Mouse (Mus musculus) right cerebral cortex, postnatal 10 days (tissue): Measurements from ENCODE around the gene Hspa12a.

Experiments
- DNase-seq, 2 experiments: peaks; one replicate each; pipeline ENCODE4 v3.0.0; 2021; ENCODE audit warnings: low spot score in 2 of 2

The Hspa12a gene

DNA sequence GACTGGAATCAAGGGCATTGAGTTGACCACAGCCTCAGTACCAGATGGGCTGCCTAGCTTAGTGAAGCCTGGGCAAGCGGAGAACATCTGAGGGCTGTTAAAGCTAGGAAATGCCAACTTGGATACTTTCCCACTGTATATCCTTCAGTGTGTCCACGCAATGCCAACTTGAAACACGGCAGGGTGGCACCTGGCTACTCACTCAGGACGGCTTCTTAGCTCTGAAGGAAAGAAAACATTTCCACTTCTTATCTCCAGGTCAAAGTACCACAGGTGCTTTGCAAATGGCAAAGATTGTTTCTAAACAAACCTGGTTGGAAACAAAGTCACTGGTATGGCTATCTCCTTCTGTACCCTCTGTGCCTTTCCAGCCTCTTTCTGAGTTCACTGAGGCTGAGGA is 184.6 kb downstream of the Hspa12a start:
- DNase-seq = no peak

DNA sequence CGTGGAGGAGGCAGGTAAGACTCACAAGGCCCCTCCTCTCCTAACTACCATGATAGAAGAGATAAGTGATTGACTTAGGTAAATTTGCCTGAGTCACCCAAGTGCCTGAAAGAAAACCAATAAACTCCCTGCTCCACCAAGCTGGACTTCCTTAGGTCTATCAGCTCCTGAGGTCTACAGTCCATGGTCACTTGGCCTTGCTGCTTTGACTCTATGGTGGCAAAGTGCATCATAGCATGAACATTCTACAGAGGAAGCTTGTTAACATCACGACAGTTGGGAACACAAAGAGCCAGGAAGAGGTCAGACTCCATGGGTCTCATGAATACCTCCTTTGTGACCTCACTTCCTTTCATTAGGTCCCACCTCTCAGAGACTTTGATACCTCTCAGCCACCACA is 191.9 kb downstream of the Hspa12a start:
- no peak for DNase-seq

DNA sequence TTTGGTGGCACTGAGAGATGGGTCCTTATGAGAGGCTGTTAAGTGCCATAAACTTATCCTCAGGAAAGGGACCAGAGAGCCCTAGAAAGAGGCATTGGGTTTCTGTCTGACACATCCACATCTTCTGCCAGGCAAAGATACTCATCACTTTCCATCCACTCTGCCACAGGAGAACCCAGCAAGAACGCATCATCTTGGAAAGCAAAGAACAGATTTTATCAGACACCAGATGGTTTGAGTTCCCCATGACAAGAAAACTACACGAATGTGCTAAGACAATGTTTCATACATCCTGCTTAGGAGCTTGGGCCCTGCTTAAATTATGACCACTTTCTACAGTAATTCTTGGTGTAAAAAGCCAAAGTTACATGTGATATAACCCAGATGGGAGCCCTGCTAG is 192.6 kb downstream of the Hspa12a start:
- DNase-seq = no peak

DNA sequence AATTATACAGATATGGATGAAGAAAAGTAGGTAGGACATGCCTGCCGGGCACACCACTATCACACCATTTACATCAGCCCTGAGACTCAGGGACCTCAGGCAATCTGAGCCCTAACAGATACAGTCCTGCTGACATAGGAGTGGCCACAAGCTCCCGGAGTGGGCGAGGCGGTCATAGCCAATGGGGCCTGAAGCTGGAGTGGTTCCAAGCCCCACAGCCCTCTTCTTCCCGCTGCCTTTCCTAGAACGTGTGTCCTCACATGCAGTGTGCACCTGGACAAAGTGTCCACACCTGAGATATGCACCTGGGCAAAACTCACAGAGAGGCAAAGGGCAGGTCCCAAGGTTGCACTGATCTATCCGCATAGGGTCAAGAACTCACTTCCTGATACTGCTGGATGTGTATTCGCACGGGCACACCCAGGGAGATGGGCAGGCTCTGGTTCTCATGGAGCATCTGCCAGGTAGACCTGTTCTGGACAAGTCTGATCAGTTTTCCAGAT is 195.9 kb downstream of the Hspa12a start:
- DNase-seq = no peak
